Mouse (Mus musculus) heart, postnatal 0 days (tissue): ENCODE data around the gene Efcab3.

Source experiments
- CTCF ChIP-seq: IDR thresholded peaks from 2 replicates; pipeline ENCODE4 v1.5.1; 2016; ENCODE audit warnings: antibody characterized with exemption, control low read depth, low read depth
- EP300 ChIP-seq: IDR thresholded peaks from 2 replicates; pipeline ENCODE4 v1.6.1; 2016; ENCODE audit warnings: antibody characterized with exemption, low read depth

GRCm38 (mm10) chr11:105030229-105030628 is 33.2 kb upstream of the Efcab3 start:
- TF ChIP-seq CTCF (no peak), EP300 (no peak)
